Mouse (Mus musculus) c-Kit-positive CD71-positive TER-119-negative erythroid progenitor cells, embryonic 14.5 days (primary cell): Measurements from ENCODE around the gene Olfr845.

ENCODE experiments used
- DNase-seq: peaks from one replicate; pipeline ENCODE4 v3.0.0-alpha.2; 2013; ENCODE audit warnings: low read depth

Olfr845 gene

DNA sequence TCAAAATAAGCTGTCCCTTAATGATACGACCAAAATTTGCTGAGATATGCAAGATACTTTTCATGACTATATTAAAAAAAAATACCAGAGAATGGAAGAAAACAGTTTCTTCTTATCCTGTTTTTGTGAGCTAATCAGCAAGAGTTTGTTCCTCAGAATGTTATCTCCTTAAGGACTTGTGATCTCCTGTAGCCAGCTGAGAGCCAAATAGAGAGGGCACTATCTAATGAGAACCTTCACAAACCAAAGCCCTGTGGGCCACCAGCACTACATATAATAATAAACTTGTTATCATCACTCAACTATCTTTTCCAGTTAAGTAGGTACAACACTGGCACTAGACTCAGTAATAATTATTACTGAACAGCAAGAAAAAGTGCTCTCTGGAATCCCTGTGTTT lies at the start of gene Olfr845:
Olfr845 (plus strand) TSS at position 301 of the 400 bp plus-strand sequence.
- DNase-seq, result no peak

DNA sequence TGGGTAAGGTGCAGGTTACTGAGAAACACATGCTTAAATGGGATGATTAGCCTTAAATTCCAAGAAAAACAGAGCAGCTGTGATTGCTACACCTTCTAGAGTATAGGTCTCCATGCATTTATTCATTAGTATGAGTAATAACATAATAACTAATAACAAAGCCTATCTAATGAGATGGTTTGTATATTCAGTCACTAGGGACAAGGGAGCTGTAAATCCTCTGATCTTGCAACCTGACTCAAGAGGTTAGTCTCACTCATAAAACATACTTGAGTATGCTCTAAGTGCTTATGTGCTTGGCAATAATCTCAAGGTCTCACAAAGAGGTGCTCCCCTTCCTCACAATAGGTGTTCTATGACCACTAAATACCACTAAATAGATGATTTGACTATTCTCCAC lies 20.2 kb upstream of the Olfr845 start, which contains the start of gene Olfr844:
Olfr844 (plus strand) TSS at position 301 of the 400 bp plus-strand sequence.
- DNase-seq, result no peak

DNA sequence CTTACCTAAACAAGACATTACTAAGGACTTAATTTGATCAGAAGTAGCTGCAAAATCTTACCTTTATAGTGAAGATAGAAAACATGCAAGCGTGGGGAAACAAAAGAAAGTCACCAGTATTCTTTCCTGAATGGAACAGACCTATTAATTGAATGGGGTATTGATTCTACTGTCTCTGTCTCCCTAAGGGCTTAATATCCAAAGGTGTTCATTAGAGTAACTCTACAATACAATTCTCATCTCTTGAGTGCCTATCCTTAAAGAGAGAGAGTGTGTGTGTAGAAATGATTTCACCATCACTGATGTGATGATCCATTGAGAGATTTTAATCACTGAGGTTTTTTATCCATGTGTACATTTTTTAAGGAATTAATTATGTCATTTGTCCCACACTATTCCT lies 27.6 kb downstream of the Olfr845 start, which contains the start of gene Olfr846:
Olfr846 (minus strand) TSS at position 101 of the 400 bp plus-strand sequence.
- DNase-seq, result no peak

DNA sequence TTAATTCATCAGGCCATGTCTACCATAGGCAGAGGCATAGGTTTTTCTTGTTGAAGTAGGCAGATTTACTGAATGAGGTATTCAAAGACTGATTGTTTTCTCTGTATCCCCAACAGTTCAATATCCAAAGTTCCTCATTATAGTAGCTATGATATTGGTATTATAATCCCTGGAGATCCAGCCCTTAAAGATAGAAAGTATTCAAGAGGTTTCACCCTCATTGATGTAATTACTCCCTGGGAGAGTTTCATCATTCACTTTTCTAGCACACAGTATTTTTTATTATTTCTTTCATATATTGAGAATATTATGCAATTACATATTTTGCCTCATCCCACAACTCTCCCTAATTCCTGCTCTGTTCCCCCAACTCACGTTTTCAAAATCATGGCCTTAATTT lies 42.3 kb downstream of the Olfr845 start, which contains the start of gene Olfr847:
Olfr847 (minus strand) TSS at position 101 of the 400 bp plus-strand sequence.
- no peak for DNase-seq
